Mouse (Mus musculus) stomach, postnatal 0 days (tissue): ENCODE results near the gene Cd2. TPM values are rescaled to one million over a fixed set of nuclear protein-coding genes. Genes with fewer than 3 reads are reported as not detected.

Experiments
- ATAC-seq: fragments of 200-750 bp; cut with Nextera tagmentation; 2 replicates; pipeline ENCODE4 v1.8.0; 2017; ENCODE audit not compliant: low FRiP score, low TSS enrichment
- DNase-seq: peaks from one replicate; pipeline ENCODE4 v3.0.0-alpha.2; 2016; ENCODE audit warnings: low spot score
- H3K27ac ChIP-seq: fragments of 300-500 bp; sonication (generic); replicated peaks from 2 replicates; pipeline ENCODE4 v1.5.1; 2014; ENCODE audit warnings: mild to moderate bottlenecking, control low read depth
- H3K27me3 ChIP-seq: fragments of 300-500 bp; sonication (generic); 2 replicates; pipeline ENCODE4 v1.6.1; 2014; ENCODE audit warnings: low read length; ENCODE audit not compliant: control insufficient read depth, insufficient read depth
- H3K36me3 ChIP-seq: fragments of 300-500 bp; sonication (generic); 2 replicates; pipeline ENCODE4 v1.6.1; 2014; ENCODE audit warnings: low read length, mixed read lengths; ENCODE audit not compliant: control insufficient read depth, insufficient read depth
- H3K4me1 ChIP-seq: fragments of 300-500 bp; sonication (generic); replicated peaks from 2 replicates; pipeline ENCODE4 v1.6.1; 2014; ENCODE audit warnings: antibody characterized with exemption; ENCODE audit not compliant: control insufficient read depth, insufficient read depth
- H3K4me2 ChIP-seq: fragments of 300-500 bp; sonication (generic); replicated peaks from 2 replicates; pipeline ENCODE4 v1.6.1; 2014; ENCODE audit warnings: low read depth, mild to moderate bottlenecking, control low read depth, moderate library complexity
- H3K4me3 ChIP-seq: fragments of 300-500 bp; sonication (generic); 2 replicates; pipeline ENCODE4 v1.5.1; 2014; ENCODE audit warnings: low read depth, low read length, control low read depth
- H3K9ac ChIP-seq: fragments of 300-500 bp; sonication (generic); 2 replicates; pipeline ENCODE4 v1.6.1; 2014; ENCODE audit warnings: mild to moderate bottlenecking, low read length, control low read depth, mixed read lengths
- H3K9me3 ChIP-seq: fragments of 300-500 bp; sonication (generic); 2 replicates; pipeline ENCODE4 v1.6.1; 2016; ENCODE audit warnings: low read length; ENCODE audit not compliant: control insufficient read depth
- CTCF ChIP-seq: IDR thresholded peaks from 2 replicates; pipeline ENCODE4 v1.5.1; 2016; ENCODE audit warnings: antibody characterized with exemption, low read depth, mild to moderate bottlenecking, moderate library complexity
- EP300 ChIP-seq: optimal IDR thresholded peaks from 2 replicates; pipeline ENCODE3; 2016; ENCODE audit warnings: antibody characterized with exemption
- WGBS: fragments of 180-500 bp; shearing (Covaris S2); extraction: QIAGEN DNeasy Blood & Tissue Kit; methylation state at CpG from one replicate; pipeline ENCODE4 v1.1.7; 2014; 5-methylcytosine and 5-hydroxymethylcytosine counted together
- polyA plus RNA-seq: library from polyadenylated mRNA; unstranded; fragments of >200 nt; fragmentation: Nextera tagmentation; extraction: Ambion mirVana; gene quantifications from 2 replicates; pipeline ENCODE4 v1.2.1, GENCODE M21; 2015

Cd2 gene
- polyA plus RNA-seq, 1 experiment from 2014 or later, result not detected

DNA sequence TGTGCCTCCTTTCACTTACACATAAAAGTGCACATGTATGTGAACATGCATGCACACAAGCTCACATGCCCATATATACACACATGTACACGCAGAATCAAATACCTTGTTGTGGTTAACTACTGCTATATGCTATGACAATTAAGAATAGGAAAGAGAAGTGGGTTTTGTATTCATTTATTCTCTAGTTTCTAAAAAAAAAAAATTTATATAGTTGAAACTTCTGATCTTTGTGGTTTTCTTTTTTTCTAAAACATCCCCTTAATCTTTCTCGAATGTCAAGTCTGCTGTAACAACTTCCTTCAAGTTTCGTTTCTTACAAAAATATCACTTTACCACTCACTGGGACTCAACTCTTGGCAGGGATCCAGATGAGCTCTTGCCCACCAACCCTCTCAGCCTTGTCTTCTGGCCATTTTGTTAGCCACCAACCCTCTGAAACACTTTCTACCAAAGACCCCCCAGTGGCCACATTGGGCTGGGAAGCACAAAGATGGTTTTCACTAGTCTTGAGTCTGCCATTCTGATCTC, 22.1 kb downstream of the Cd2 start:
- Histone ChIP-seq H3K4me3 (no peak overlapping the region), H3K4me1 (no peaks in the 10 kb centered on the region), H3K9me3 (no peaks in the 10 kb centered on the region), H3K9ac (no peak overlapping the region), H3K36me3 (no peaks in the 10 kb centered on the region), H3K27ac (no peak overlapping the region), H3K4me2 (no peak overlapping the region), H3K27me3 (no peaks in the 10 kb centered on the region)
- DNase-seq (no peak), ATAC-seq (no peak)
- WGBS, result 59% methylated on average over 3 of the region's 3 CpGs
- TF ChIP-seq CTCF (no peak), EP300 (no peak)

DNA sequence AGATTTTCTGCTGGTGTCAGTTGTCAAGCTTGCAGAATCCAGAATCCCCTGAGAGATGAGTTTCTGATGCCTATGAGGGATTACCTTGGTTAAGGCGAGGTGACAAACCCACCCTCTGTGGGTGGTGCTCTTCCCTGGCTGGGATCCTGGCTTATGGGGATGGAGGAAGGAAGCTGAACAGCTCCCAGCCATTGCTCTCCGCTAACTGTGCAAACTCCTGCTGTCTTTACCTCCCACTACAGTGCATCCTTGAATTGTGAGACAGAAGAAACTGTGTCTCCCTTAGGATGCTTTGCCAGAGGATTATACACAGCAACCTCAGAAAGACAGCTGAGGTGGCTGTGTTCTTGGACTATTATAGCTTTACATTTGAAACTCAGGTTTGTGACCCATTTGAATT, 28.8 kb downstream of the Cd2 start:
- H3K4me2 ChIP-seq, result no peak overlapping the region

DNA sequence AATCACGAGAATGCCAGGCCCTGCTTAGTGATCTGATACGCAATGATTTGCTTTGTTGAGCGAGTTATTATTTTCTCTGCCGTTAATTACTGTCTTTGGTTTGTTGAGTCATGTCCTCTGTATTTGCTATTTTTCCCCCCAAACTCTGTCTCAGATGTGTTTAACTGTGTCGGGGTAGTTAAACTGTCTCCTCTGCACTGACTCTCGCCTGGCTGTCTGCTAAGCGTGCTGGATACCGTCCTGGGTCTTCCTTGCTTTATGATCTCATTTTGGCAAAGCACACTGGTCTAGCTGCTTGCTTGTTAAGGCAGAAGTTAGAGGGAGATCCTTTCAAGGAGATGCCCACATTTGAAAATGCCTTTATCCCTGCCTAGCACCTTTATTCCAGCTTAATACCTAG, 31.6 kb downstream of the Cd2 start:
- no peak for TF ChIP-seq EP300
- no peak for TF ChIP-seq CTCF

More for the DNA sequence above, 28.8 kb downstream of the Cd2 start:
- Histone ChIP-seq H3K36me3 (no peaks in the 10 kb centered on the region), H3K4me3 (no peak overlapping the region), H3K27ac (no peak overlapping the region), H3K9ac (no peak overlapping the region), H3K27me3 (no peaks in the 10 kb centered on the region), H3K9me3 (no peaks in the 10 kb centered on the region), H3K4me1 (no peaks in the 10 kb centered on the region)
- no peak for TF ChIP-seq CTCF
- TF ChIP-seq EP300, result no peak
- no peak for ATAC-seq
- DNase-seq, result no peak
- 61% methylated on average over 2 of the region's 2 CpGs for WGBS

DNA sequence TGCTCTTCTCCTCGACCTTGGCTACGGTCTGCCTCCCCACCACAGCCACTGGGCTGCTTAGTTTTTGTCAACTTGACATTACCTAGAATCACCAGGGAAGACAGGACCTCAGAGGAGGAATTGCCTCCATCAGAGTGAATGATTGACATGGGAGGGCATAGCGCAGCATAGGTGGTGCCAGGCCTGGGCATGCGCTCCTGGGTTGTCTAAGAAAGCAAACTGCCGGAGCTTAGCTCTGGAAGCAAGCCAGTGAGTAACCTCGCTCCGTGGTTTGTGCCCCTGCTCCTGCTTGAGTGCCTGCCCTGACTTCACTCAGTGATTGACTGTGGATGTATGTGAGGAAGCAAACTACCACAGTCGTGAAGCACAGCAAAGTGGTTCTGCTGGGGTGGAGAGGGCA, 35.6 kb downstream of the Cd2 start:
- Histone ChIP-seq H3K4me2 (no peak overlapping the region), H3K9ac (no peak overlapping the region), H3K9me3 (no peaks in the 10 kb centered on the region), H3K4me1 (no peaks in the 10 kb centered on the region), H3K27me3 (no peaks in the 10 kb centered on the region), H3K4me3 (no peak overlapping the region), H3K27ac (no peak overlapping the region), H3K36me3 (no peaks in the 10 kb centered on the region)
- DNase-seq, result no peak
- no peak for ATAC-seq
- TF ChIP-seq CTCF (no peak), EP300 (no peak)
- 60% methylated on average over 8 of the region's 8 CpGs for WGBS

More for the DNA sequence above, 31.6 kb downstream of the Cd2 start:
- Histone ChIP-seq H3K27me3 (no peaks in the 10 kb centered on the region), H3K27ac (no peak overlapping the region), H3K4me1 (no peaks in the 10 kb centered on the region), H3K36me3 (no peaks in the 10 kb centered on the region), H3K9me3 (no peaks in the 10 kb centered on the region), H3K9ac (no peak overlapping the region), H3K4me3 (no peak overlapping the region), H3K4me2 (no peak overlapping the region)
- no peak for DNase-seq
- ATAC-seq, result no peak
- 55% methylated on average over 8 of the region's 8 CpGs for WGBS

DNA sequence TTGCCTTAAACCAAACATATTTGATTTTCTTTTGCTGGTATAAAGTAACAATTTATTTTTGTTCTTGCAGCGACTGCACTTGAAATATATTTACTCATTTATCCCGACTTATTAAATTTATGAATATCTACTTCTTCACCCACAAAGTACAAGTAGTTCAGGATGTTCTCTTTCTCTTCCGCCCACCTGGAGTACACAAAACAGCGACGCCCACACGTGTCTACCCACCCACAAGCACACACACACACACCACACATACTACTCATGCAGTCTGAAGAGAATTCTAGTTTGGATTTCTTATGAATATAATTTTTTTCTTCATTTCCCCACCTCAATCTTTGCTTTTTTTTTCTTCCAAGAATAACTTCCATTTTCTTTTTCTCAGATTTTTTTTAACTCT, 37.9 kb downstream of the Cd2 start:
- H3K4me1 ChIP-seq, result no peaks in the 10 kb centered on the region
- ATAC-seq (no peak), DNase-seq (no peak)
- no peaks in the 10 kb centered on the region for H3K27me3 ChIP-seq
- H3K9me3 ChIP-seq, result no peaks in the 10 kb centered on the region
- H3K27ac ChIP-seq, result no peak overlapping the region
- H3K9ac ChIP-seq, result no peak overlapping the region
- 87% methylated on average over 6 of the region's 6 CpGs for WGBS
- no peak overlapping the region for H3K4me3 ChIP-seq
- no peak overlapping the region for H3K4me2 ChIP-seq
- H3K36me3 ChIP-seq, result no peaks in the 10 kb centered on the region
- no peak for TF ChIP-seq CTCF
- no peak for TF ChIP-seq EP300

DNA sequence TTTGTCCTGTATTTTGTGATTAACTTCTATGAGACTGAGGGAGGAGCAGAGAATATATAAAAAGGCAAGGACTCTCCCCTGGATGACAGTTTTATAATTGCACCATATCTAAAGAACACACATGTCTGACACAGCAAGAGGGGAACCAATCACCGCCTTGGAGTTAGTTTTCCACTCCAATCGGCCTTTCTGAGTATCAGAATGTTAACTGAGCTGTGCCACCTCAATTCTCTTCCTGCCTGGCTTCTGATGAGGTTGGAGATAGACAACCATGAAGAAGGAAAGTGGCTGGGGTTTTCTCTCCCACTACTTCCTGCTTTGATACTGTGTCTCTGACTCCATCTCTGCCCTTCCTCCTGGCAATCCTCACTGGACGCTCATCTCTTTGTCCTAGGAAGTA, 42.5 kb downstream of the Cd2 start:
- no peak overlapping the region for H3K4me3 ChIP-seq
- H3K4me2 ChIP-seq, result no peak overlapping the region
- H3K9me3 ChIP-seq, result no peaks in the 10 kb centered on the region
- no peak for TF ChIP-seq CTCF
- TF ChIP-seq EP300, result no peak
- DNase-seq (no peak), ATAC-seq (no peak)
- no peak overlapping the region for H3K9ac ChIP-seq
- WGBS, result 75% methylated on average over 3 of the region's 3 CpGs
- no peaks in the 10 kb centered on the region for H3K36me3 ChIP-seq
- H3K27me3 ChIP-seq, result no peaks in the 10 kb centered on the region
- no peak overlapping the region for H3K27ac ChIP-seq
- no peaks in the 10 kb centered on the region for H3K4me1 ChIP-seq
